Mouse (Mus musculus) left cerebral cortex, adult 11 months (tissue): ENCODE results near the gene Akirin2.
A peak's percentile ranks its signal among the peaks of the same experiment; 100 is the strongest.
"Not testable (repeated sequence)": the region's sequence is repeated elsewhere in the genome, so short reads cannot be mapped to it uniquely, and the experiment has no call there.

Experiments
- DNase-seq: peaks from one replicate; pipeline ENCODE4 v3.0.0; 2022; ENCODE audit warnings: low spot score

Gene Akirin2

DNA sequence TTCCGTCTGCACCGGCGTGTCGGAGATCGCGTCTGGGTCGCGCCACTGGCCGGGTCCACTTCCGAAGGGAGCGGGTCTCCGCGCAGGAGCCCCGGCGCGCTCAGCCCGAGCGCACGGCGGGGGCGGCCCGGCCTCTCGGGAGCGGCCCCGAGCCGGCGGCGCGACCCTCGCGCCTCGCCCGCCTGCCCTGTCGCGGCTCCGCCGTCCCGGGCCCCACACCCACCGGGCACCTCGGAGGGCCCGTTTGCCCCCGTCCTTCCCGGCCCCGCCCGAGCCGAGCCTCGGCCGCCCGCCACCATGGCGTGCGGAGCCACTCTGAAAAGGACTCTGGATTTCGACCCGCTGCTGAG lies at the start of gene Akirin2:
Gene Akirin2, plus strand, starts transcription at position 190 of the 350 bp plus-strand sequence.
- DNase-seq: no peak

DNA sequence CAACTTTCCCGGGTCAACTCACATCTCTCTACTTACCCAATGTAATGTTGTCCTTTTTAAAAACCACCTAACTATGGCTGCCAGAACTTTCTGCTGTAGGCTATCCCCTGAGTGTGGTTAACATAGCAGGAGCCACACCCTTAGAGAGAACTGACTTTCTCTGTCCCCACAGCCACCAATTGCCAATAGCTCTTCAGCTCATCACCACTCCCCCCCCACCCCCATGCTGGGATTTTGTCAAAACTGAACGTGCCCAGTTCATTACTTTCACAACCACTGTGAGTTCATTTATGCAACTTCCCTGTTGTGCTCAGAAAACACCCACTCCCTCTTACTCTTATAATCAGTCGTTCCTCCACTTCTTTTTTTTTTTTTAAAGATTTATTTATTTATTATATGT lies 40.4 kb upstream of the Akirin2 start:
- DNase-seq: no peak

DNA sequence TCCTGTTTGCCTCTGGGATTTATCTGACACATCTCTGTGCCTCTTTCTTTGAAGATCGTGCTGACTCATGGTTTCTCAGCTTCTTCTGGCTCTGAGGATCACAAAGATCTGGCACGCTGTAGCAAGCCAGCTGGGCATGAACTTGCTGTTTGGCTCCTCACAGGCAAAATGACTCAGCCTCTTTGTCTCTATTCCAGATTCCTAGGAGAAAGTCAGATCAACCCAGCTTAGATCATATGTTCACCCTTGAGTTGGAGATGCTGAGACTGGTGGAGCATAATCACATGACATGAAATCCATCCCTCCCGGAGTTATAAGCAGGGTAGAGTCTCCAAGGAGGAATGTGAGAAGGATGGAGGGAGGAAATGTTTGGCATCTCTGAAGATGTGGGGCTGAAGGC lies 27.9 kb upstream of the Akirin2 start:
- DNase-seq: peak; percentile 34

DNA sequence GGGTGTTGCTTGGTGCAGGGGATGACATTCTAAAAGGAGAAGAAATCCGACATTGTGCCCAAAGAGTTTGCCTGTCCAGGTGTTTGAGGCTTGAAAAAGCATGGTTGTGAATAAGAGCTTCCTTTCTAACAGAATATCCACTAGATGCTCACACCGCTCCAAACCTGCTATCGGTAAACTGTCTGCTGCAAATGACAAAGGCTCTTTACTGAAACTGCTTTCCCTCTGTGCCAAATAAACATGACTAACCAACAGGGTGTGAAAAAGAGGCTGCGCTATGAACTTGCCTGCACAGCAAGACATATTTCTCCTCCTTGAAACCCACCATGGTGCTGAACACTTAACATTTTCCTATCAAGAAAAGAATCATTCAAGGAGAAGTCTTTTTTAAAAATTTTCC lies 27.2 kb upstream of the Akirin2 start:
- no peak for DNase-seq

- no peak for DNase-seq
Observed at GRCm38 (mm10) chr4:34526771-34527170, 24.0 kb upstream of the Akirin2 start.

GRCm38 (mm10) chr4:34528430-34529100 lies 22.2 kb upstream of the Akirin2 start:
- DNase-seq: no peak

GRCm38 (mm10) chr4:34529379-34529778 lies 21.4 kb upstream of the Akirin2 start:
- no peak for DNase-seq

DNA sequence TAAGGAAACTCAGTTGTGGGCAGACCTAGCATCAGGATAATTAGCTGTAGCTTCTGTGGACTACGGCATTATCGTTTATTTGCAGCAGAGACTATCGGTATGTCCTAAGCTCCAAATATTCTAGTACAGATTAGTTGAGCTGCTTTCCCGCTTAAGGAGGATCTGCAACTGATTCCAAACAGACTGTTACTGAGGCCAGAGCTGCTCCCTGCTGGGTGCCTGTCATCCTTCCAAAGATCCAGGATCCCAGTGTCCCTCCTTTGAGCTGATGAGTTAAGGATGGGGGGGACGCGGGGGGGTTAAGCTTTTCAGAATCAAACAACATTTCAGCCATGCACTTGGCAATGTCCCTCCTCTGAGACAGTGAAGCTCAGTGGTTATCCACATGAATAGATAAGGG lies 20.8 kb upstream of the Akirin2 start:
- DNase-seq: no peak

DNA sequence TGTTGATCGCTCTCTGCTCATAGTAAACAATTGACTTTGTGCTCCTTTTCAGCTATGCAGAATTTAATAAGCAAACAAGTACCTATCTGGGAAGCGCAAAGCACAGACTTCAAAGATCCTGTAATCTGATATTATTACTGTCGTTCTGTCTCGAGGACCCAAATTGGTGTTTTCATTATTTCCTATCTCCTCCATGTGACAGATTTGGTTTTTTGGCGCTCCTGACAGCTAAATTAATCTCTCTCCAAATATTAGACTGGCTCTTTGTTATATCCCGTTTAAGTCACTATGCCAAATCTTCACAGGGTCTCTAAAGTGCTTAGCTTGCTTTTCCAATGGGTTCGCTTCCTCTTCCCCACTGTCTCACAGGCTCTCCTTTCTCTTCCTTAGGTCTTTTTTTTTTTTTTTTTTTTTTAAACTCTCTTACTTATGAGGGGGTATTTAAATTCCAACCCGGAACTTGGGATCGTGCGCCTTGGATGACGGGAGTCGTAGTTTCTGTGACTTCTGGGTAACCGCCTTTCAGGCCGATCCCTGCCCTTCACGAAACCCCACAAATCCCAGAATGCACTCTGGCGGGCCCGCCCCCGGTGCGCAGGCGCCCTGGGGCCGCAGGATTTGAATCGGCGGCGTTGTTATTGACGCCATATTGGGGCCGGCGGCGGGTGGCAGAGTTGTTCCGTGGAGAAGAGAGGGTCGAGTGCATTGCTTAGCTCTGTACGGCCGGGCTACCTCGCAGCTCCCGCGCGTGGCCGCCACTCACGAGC lies 573 bp upstream of the Akirin2 start:
- peak; percentile 90 for DNase-seq

- no peak for DNase-seq
Observed at GRCm38 (mm10) chr4:34551098-34551809, 517 bp downstream of the Akirin2 start.

DNA sequence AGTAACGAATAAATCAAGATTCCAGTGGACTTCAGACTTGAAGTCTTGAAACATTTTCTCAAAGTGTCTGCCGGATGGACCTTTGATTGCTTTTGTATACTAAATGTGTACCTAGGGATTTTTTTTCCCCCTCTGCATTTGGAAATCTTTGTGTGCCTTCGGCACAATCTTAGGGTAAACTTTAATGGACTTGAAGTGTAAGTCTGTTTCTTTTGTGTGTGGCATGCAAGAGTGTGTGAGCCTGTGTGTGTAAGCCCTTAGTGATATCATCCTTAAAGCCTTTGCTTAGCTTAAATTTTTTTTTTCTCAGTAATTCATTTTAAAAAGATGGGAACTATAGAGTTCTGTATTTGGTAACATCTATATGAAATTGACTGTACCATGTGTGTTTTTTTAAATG lies 1.2 kb downstream of the Akirin2 start:
- DNase-seq: no peak

GRCm38 (mm10) chr4:34554596-34554995 lies 3.9 kb downstream of the Akirin2 start:
- no peak for DNase-seq

- no peak for DNase-seq
Observed at GRCm38 (mm10) chr4:34555604-34556003, 4.9 kb downstream of the Akirin2 start.

GRCm38 (mm10) chr4:34556183-34556582 lies 5.4 kb downstream of the Akirin2 start:
- no peak for DNase-seq

GRCm38 (mm10) chr4:34560971-34561370 lies 10.2 kb downstream of the Akirin2 start:
- no peak for DNase-seq

GRCm38 (mm10) chr4:34566226-34566625 lies 15.5 kb downstream of the Akirin2 start:
- no peak for DNase-seq

DNA sequence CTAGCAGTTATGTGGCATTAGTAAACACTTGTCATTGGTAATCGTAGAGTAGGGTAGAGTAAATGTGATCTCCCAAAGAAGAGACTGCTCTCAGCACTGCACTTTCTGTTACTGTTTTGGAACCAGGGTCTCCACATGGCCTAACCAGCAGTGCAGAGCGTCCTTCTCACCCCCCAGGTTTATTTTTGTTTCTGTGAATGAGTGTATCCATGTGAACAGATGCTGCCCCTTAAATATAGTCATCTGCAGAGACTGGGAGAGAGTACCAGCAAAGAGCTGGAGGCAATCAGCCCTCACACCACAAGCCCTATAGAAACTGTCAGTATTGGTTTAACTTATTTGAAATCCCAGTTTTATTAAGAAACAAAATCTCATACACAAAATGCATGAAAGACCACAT lies 22.1 kb downstream of the Akirin2 start:
- DNase-seq: no peak

GRCm38 (mm10) chr4:34577028-34577427 lies 26.3 kb downstream of the Akirin2 start:
- no peak for DNase-seq

DNA sequence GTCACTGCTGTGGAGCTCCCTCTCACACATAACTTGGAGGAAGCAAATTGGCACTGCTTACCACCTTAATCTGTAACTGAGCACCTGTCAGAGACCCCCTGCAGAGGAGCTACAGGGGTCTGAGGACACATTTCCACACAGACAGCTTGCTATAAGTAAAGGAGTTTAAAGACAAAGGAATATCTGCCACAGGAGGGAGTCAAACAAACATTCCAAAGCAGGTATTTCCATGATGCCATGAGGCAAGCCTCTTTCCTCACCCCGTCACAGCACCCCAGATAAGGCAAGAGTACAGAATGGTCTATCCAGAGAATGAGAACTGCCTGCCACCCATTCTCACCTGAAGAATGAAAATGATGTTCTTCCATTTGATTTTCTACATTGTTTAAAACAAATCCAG lies 28.5 kb downstream of the Akirin2 start:
- DNase-seq: no peak

DNA sequence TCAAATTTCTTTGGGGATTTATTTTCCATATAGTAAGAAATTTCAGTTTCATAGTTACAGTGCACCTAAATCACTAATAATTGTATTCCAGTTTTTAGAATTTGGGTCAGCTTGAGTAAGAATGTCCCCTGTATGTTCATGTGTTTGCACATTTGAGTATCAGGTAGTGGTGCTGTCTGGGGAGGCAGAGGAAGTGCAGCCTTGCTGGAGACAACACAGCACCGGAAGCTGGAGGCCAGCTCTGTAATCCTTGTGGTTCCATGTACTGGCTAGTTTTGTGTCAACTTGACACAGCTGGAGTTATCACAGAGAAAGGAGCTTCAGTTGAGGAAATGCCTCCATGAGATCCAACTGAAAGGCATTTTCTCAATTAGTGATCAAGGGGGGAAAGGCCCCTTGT lies 30.8 kb downstream of the Akirin2 start:
- DNase-seq: not testable (repeated sequence)

DNA sequence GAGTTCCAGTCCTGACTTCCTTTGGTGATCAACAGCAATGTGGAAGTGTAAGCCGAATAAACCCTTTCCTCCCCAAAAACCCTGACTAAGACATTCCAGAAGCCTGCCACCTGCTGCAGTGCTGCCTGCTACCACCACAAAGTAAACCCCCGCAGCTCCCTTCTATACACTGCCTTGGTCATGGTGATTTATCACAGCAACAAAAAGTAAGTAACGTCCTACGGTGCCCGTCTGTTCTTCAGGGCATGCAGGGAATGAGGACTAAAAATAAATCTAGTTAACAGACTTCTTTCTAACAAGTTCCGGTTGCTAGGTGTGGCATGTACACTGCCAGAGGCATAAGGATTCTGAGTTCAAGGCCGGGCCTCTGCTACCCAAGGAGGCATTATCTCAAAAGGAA lies 31.3 kb downstream of the Akirin2 start:
- no peak for DNase-seq

GRCm38 (mm10) chr4:34582476-34582875 lies 31.7 kb downstream of the Akirin2 start:
- DNase-seq: no peak

DNA sequence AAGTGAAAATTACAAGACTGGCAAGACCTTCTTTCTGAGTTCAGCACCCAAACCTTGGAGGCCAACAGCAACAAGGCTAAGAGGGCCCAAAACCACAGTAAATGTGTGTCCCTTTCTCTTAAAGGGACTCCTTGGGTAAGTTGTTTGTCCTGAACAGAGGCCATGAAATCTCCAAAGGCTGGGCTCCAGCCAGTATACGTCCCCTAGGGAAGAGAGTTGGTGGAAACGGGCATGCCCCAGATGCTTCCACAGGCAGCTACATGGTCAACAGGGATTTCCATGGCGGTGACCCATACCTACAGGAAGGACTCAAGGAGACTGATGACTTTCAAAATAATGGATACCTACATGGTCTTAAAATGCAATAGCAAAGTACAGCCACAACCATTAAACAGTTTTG lies 32.7 kb downstream of the Akirin2 start:
- no peak for DNase-seq
